Mouse (Mus musculus) ES-Bruce4 (cell line): ENCODE results near the gene Rhobtb1.

Experiments used
- CTCF ChIP-seq: IDR thresholded peaks from one replicate; pipeline ENCODE4 v1.8.1; 2011; ENCODE audit warnings: low read depth, low read length
- EP300 ChIP-seq: IDR thresholded peaks from 2 replicates; pipeline ENCODE4 v1.6.1; 2011; ENCODE audit warnings: low read depth, low read length; ENCODE audit not compliant: insufficient read depth
- POLR2A ChIP-seq: IDR thresholded peaks from one replicate; pipeline ENCODE4 v1.8.1; 2011; ENCODE audit warnings: low read length; ENCODE audit not compliant: insufficient read depth

DNA sequence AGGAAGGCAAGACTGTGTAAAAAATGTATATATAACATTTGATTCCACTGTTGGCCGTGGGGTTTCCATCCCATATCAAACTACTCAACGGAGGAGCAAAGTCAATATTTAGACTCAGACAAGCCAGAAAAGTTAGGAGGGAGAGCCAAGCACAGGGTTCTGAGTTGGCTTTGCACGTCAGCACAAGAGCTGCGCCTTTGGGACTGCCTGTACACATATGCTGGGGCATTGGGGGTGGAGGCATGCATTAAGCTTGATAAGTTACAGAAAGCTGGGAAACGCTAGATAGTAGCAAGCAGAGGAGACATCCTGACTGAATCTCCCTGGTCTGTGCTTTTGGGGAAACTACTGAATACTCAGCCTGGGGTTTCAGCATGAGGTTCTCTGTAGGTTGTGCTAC, 62.8 kb downstream of the Rhobtb1 start:
- TF ChIP-seq CTCF (no peak), POLR2A (no peak), EP300 (no peak)
